Mouse (Mus musculus) embryonic fibroblast, embryonic 13.5 days (primary cell): ENCODE results near the gene Trabd2b. TPM values are rescaled to one million over a fixed set of nuclear protein-coding genes. Genes with fewer than 3 reads are reported as not detected.

Source experiments
- H3K27ac ChIP-seq: 2 replicates; pipeline ENCODE4 v1.5.1; 2012; ENCODE audit warnings: low read length, control low read depth, inconsistent platforms; ENCODE audit not compliant: insufficient read depth
- H3K4me1 ChIP-seq: 2 replicates; pipeline ENCODE4 v1.6.1; 2011; ENCODE audit warnings: low read length; ENCODE audit not compliant: control insufficient read depth, insufficient read depth
- H3K4me3 ChIP-seq: 2 replicates; pipeline ENCODE4 v1.5.1; 2011; ENCODE audit warnings: mild to moderate bottlenecking, control low read depth, low read length; ENCODE audit not compliant: insufficient read depth
- CTCF ChIP-seq: IDR thresholded peaks from 2 replicates; pipeline ENCODE4 v1.5.1; 2011; ENCODE audit warnings: mild to moderate bottlenecking, control low read depth, low read length, moderate library complexity, borderline replicate concordance; ENCODE audit not compliant: insufficient read depth
- POLR2A ChIP-seq: IDR thresholded peaks from 2 replicates; pipeline ENCODE4 v1.6.1; 2011; ENCODE audit warnings: low read depth, mild to moderate bottlenecking, control low read depth, low read length, moderate library complexity
- polyA plus RNA-seq: library from polyadenylated mRNA; stranded (reverse); fragments of >200 nt; gene quantifications from 2 replicates; pipeline ENCODE4 v1.2.4, GENCODE M21; 2011; ENCODE audit warnings: low read depth; ENCODE audit not compliant: missing spikeins, insufficient read length

The Trabd2b gene
- polyA plus RNA-seq, 1 experiment: 1.9 TPM

DNA sequence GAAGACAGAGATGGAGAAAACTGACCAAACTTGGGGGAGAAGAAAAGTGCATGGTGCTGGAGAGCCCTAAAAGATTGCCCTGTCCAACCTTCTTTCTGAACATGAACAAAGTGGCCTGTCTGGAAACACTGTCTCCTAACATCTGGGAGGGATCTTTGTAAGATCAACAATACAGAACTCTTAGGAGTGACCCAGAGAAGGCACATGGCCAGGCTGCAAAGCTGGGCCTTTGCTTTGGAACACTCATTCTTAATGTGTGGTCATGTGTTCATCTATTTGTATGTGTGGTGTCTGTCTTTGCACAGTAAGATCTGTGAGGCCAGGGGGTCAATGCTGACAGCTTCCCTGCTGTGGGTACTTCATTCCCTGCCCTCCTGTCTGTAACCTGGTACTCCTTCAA, 16.9 kb upstream of the Trabd2b start:
- no peak overlapping the region for H3K4me3 ChIP-seq
- no peak for TF ChIP-seq CTCF
- TF ChIP-seq POLR2A: no peak
- no peaks in the 10 kb centered on the region; the same call in 1 of the 2 replicates for H3K4me1 ChIP-seq
- H3K27ac ChIP-seq: no peak overlapping the region

DNA sequence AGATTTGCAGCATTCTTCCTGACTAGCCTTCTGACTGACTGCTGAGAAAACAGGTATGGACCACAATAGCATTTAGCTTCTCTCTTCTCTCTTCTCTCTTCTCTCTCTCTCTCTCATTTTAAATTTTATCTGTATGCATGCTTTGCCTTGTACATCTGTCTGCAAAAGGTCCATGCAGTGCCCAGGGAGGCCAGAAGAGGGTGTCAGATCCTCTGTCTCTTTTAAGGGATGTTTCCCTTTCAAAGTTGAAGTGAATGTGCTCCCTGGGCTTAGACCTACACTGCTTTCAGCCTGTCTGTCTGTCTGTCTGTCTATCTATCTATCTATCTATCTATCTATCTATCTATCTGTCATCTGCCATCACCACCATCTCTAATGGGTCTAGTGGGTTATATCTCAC, 8.9 kb upstream of the Trabd2b start:
- Histone ChIP-seq H3K27ac (no peak overlapping the region), H3K4me1 (no peaks in the 10 kb centered on the region), H3K4me3 (no peak overlapping the region)
- TF ChIP-seq POLR2A (no peak), CTCF (no peak)

DNA sequence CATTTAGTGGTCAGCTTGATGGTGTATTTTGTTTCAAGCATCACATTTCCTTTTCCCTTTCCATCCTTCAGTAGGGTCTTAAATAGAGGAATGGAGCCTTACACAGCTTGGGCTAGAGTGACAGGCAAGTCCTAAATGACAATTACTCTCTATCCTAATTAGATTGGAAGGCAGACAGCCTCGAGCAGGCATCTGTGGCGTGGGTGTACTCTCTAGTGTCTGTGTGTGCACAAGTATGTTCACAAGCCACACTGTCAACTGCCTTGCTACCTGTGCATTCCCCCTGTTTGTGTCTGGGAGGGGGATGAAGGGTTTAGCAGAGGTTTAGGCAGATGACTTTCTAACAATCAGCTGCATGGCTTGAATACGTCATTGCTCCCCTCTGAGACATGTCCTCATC, 6.7 kb upstream of the Trabd2b start:
- H3K27ac ChIP-seq: no peak overlapping the region
- H3K4me1 ChIP-seq: no peaks in the 10 kb centered on the region
- TF ChIP-seq CTCF: no peak

DNA sequence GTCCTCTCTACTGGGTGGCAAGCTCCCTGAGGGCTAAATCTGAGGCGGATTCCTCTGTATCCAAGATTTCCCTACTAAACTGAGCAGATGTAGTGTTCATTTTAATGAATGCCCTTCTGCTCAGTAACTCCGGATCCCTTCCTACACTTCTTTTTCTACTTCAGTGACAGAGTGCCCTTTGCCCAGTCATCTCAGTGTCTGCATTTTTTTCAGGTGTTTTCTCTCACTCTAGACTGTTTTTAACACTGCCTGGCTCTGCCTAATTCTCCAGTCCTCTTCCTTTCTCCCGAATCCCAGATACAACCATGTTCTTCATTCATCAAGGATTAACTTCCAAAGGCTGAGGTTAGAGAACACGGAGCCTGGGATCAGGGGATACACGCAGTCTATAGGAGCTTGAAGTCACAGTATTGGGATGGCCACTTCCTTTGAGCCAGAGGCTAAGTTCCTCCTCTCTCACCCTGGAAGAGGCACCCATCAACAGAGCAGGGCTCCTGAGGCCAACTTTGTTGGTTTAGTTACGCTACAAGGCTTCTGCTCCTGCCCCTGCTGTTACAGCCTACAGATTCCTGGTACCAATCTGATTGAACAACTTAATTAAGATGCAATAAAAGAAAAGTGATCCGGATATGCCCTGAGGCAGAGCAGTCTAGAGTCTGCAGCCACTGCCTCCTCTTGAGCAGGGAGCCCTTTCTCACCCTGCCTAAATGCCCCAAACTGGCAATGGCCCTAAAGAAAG, 4.4 kb upstream of the Trabd2b start:
- TF ChIP-seq POLR2A: no peak
- no peak for TF ChIP-seq CTCF

More for the DNA sequence above, 6.7 kb upstream of the Trabd2b start:
- no peak overlapping the region for H3K4me3 ChIP-seq

DNA sequence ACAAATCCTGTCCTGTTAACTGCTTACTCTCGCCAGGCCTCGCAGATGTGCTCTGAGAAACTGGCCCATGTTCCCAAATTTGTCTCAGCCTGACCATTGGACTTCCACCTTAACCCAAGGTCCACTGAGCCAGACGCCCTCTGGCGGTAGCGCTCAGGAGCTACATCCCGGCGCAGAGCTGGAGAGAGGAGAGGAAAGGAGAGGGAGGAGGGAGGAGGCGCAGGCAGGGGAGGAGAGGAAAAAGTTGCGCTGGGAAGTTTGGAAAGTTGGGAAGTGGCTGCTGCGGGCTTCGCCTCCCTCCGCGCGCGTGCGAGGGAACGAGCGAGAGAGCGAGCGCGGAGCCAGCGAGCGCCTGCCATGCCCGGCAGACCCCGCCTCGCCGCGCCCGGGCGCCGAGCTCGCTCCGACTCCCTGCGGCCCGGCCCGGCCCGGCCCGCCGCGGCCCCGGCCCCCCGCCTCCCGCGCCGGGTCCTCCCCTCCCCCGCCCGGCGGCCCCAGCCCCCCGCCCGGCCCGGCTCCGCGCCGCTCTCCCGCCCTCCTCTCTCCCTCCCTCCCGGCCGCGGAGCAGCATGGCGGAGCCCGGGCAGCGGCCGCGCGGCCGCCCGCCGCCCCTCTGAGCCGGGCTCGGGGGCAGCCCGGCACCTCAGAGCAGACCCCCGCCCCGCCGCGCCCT, 706 bp upstream of the Trabd2b start:
- Histone ChIP-seq H3K27ac (no peak overlapping the region), H3K4me1 (no peaks in the 10 kb centered on the region; the same call in 1 of the 2 replicates), H3K4me3 (peak overlapping the region; percentile 47)
- TF ChIP-seq POLR2A (no peak), CTCF (peak; percentile 91)

More for the DNA sequence above, 4.4 kb upstream of the Trabd2b start:
- no peaks in the 10 kb centered on the region for H3K4me1 ChIP-seq
- no peak overlapping the region for H3K27ac ChIP-seq
- H3K4me3 ChIP-seq: no peak overlapping the region

DNA sequence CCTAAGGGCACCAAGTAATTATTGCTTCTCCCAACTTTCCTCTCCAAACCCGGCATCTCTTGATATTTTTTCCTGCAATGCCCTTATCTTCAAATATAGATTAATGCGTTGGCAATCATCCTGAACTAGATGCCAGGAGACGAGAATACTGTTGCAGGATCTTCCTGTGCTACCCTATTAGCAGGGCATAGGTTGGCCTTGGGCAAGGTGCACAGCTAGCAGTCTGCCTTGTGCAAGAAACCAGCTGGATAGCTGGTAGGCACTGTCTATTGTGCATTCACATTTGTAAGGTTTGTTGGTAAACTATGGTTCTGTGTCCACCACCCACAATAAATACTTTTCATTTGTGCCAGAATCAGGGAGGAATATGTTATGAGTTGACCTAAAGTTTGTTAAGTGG, 992 bp downstream of the Trabd2b start:
- no peaks in the 10 kb centered on the region; the same call in 1 of the 2 replicates for H3K4me1 ChIP-seq
- H3K27ac ChIP-seq: no peak overlapping the region
- no peak for TF ChIP-seq POLR2A
- TF ChIP-seq CTCF: no peak
- H3K4me3 ChIP-seq: no peak overlapping the region

DNA sequence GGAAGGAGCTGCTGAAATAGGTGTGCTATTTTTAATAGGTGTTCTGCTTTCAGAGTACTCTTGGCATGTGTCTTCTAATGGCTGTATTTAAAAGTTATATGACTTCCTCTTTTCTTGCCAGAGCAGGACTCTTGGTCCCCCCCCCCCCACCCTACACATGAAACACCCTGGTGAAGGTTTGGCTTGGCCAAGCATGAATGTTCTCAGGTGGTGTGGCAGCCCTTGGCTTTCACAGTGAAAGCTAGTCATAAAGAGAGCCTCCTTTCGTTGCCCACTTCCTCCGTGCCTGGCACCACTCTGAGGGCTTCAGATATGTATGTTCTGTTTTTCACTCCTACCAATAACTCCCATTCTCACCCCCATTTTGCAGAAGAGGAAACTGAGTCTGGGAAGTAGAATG, 1.8 kb downstream of the Trabd2b start:
- Histone ChIP-seq H3K27ac (no peak overlapping the region), H3K4me1 (no peaks in the 10 kb centered on the region; the same call in 1 of the 2 replicates), H3K4me3 (no peak overlapping the region)
- no peak for TF ChIP-seq CTCF
- no peak for TF ChIP-seq POLR2A

DNA sequence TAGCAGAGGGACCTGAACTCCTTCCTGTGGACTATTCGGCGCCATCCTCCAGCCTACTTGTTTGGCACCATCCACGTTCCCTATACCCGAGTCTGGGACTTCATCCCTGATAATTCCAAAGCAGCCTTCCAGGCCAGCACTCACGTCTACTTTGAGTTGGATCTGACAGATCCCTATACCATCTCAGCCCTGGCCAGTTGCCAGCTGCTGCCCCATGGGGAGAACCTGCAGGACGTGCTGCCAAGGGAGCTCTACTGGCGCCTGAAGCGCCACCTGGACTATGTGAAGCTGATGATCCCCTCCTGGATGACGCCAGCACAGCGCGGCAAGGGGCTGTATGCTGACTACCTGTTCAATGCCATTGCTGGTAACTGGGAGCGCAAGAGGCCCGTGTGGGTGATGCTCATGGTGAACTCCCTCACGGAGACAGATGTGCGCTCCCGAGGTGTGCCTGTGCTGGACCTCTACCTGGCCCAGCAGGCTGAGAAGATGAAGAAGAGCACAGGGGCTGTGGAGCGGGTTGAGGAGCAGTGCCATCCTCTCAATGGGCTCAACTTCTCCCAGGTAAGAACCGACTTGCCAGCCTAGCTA, 2.5 kb downstream of the Trabd2b start:
- TF ChIP-seq CTCF (no peak), POLR2A (no peak)
- Histone ChIP-seq H3K4me3 (no peak overlapping the region), H3K27ac (no peak overlapping the region), H3K4me1 (no peaks in the 10 kb centered on the region; the same call in 1 of the 2 replicates)

DNA sequence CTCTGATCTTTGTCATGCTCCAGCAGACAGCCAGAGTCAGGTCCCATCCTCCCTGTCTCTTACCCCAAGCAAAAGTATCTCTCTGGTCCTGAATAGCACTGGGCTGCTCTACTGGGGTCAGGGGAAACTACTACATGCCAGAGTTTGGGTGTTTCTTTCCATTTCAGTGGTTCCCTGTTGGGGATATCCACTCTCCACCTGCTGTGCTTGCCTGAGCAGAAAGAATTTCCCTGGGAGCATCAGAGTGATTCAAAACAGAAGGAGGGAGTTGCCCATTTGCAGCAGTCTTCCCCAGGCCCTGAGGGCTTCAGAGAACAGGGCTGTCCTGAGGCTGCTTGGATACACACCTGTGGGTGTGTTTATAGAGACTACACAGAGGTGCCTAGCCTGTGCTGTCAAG, 3.0 kb downstream of the Trabd2b start:
- TF ChIP-seq POLR2A (no peak), CTCF (no peak)
- Histone ChIP-seq H3K27ac (no peak overlapping the region), H3K4me3 (no peak overlapping the region), H3K4me1 (no peaks in the 10 kb centered on the region; the same call in 1 of the 2 replicates)

DNA sequence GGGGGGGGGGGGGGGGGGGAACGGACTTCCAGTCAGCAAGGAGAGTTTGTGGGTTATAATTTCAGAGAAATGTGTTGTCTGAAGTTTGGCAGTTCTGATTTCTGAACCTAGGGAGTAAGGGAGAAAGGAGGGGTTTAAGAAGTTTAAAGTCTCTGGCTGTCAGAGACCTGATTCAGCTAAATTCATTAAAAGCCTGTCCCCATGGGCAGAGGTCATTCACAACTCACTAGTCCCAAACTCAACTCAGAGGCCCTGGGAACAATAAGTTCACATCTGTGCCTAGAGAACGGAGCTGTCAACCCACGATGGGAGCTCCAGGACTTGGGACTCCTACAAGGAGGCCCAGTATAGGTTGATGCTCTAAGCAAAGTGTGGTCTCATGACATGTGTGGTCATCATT, 3.5 kb downstream of the Trabd2b start:
- Histone ChIP-seq H3K4me3 (no peak overlapping the region), H3K27ac (no peak overlapping the region), H3K4me1 (no peaks in the 10 kb centered on the region; the same call in 1 of the 2 replicates)
- TF ChIP-seq CTCF: no peak
- no peak for TF ChIP-seq POLR2A
